Mouse (Mus musculus) heart, embryonic 11.5 days (tissue): ENCODE data around the gene Ofd1. TPM values are rescaled to one million over a fixed set of nuclear protein-coding genes. Genes with fewer than 3 reads are reported as not detected.

Experiments
- ATAC-seq: fragments of 200-750 bp; cut with Nextera tagmentation; replicated peaks from 2 replicates; pipeline ENCODE4 v1.8.0; 2017; ENCODE audit warnings: moderate library complexity; ENCODE audit not compliant: insufficient number of reproducible peaks, low FRiP score, low TSS enrichment
- H3K27ac ChIP-seq: fragments of 300-500 bp; sonication (generic); 2 replicates; pipeline ENCODE4 v1.5.1; 2014; ENCODE audit warnings: mild to moderate bottlenecking, low read depth, low read length
- H3K27me3 ChIP-seq: fragments of 300-500 bp; sonication (generic); 2 replicates; pipeline ENCODE4 v1.6.1; 2014; ENCODE audit warnings: mild to moderate bottlenecking, low read length, mixed read lengths; ENCODE audit not compliant: control insufficient read depth, insufficient read depth
- H3K36me3 ChIP-seq: fragments of 300-500 bp; sonication (generic); 2 replicates; pipeline ENCODE4 v1.6.1; 2014; ENCODE audit warnings: mild to moderate bottlenecking, low read length, moderate library complexity, mixed read lengths; ENCODE audit not compliant: control insufficient read depth, insufficient read depth
- H3K4me1 ChIP-seq: fragments of 300-500 bp; sonication (generic); 2 replicates; pipeline ENCODE4 v1.6.1; 2014; ENCODE audit warnings: low read length; ENCODE audit not compliant: control insufficient read depth, insufficient read depth
- H3K4me2 ChIP-seq: fragments of 300-500 bp; sonication (generic); 2 replicates; pipeline ENCODE4 v1.6.1; 2014; ENCODE audit warnings: mild to moderate bottlenecking, moderate library complexity
- H3K4me3 ChIP-seq: fragments of 300-500 bp; sonication (generic); 2 replicates; pipeline ENCODE4 v1.5.1; 2014; ENCODE audit warnings: low read depth, low read length
- H3K9ac ChIP-seq: fragments of 300-500 bp; sonication (generic); 2 replicates; pipeline ENCODE4 v1.6.1; 2014; ENCODE audit warnings: mild to moderate bottlenecking, low read depth, low read length, moderate library complexity
- H3K9me3 ChIP-seq: fragments of 300-500 bp; sonication (generic); replicated peaks from 2 replicates; pipeline ENCODE4 v1.6.1; 2016; ENCODE audit warnings: low read length; ENCODE audit not compliant: control insufficient read depth
- WGBS: fragments of 180-500 bp; shearing (Covaris S2); extraction: QIAGEN DNeasy Blood & Tissue Kit; methylation state at CpG from one replicate; pipeline ENCODE4 v1.1.7; 2014; ENCODE audit not compliant: insufficient replicate concordance; 5-methylcytosine and 5-hydroxymethylcytosine counted together
- polyA plus RNA-seq: library from polyadenylated mRNA; unstranded; fragments of >200 nt; fragmentation: Nextera tagmentation; extraction: Ambion mirVana; gene quantifications from 2 replicates; pipeline ENCODE4 v1.2.1, GENCODE M21; 2014

The Ofd1 gene
- polyA plus RNA-seq, 1 experiment from 2014 or later, result 5.9 TPM

DNA sequence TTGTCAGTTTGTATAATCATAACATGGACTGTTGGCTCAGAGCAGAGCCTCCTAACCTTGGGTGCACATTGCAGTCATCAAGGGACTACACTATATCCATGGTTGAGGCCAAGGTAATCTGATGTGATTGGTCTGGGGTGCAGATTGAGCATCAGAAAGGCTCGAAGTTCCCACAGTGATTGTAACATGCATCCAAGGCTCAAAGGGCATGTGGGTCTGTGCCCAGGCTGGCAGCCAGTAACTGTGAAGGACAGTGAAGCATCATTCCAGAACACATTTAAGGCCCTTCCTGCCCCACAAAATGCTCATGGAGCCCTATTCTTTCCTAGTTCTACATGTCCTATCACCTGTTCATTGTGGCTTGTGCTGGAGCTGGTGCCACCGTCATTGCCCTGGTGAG lies 56.9 kb downstream of the Ofd1 start:
- Histone ChIP-seq H3K27me3 (no peaks in the 10 kb centered on the region; the same call in 1 of the 2 replicates), H3K27ac (no peak overlapping the region), H3K9ac (no peak overlapping the region), H3K4me1 (no peaks in the 10 kb centered on the region), H3K4me3 (no peak overlapping the region), H3K9me3 (no peaks in the 10 kb centered on the region), H3K4me2 (no peak overlapping the region), H3K36me3 (no peaks in the 10 kb centered on the region)
- no peak for ATAC-seq
- 82% methylated on average over 2 of the region's 2 CpGs for WGBS

DNA sequence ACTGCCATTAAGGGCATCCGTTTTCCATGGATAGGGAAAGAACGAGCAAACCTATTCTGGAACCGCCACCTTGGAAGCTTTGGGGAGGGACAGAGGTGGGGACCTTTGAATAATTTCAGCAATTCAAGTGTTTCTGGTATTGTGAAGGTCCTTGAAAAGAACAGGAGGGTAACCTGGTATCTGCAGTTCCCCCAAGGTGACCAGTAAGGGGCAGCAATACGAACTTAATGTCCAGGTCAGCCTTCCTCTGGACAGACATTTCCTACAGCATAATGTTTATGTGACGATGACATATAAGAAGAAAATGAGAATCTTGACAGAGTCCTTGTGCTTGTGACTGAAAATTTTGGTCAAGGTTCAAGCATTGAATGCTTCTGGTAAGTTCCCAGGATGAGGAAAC lies 61.9 kb downstream of the Ofd1 start:
- Histone ChIP-seq H3K4me1 (no peaks in the 10 kb centered on the region), H3K36me3 (no peaks in the 10 kb centered on the region), H3K27ac (no peak overlapping the region), H3K4me2 (no peak overlapping the region), H3K27me3 (no peaks in the 10 kb centered on the region), H3K9ac (no peak overlapping the region), H3K4me3 (no peak overlapping the region), H3K9me3 (no peaks in the 10 kb centered on the region)
- ATAC-seq, result no peak
- WGBS, result 75% methylated on average over 5 of the region's 5 CpGs

DNA sequence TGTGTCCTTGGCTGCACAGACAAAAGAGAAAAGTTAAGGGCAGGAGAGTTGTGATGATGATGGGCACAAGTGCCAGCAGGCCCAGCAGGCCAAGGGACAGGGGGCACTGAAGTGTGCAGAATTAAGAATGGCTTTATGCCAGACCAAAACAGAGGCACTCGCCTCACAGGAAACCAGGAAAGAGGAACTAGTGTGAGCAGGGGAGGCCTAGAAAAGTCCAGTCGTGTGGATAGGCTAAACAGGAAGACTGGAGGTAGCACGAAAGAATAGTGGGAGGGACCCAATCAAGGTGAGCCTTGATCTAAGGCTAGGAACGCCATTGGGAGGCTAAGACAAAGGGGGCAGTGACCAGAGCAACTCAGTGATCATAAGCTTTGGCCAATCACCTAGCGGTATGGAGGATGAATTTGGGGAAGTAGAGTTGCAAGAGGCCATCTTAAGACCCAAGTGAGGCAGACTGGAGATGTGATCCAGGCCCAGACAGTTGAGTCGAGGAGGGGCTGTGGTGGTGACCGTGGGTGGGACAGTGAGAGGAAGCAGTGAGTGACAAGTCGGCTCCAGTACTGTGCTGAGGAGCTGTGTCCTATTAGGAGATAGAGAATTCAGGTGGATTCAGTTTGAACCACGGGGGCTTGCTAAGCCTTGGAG lies 63.7 kb downstream of the Ofd1 start:
- Histone ChIP-seq H3K4me1 (no peaks in the 10 kb centered on the region), H3K36me3 (no peaks in the 10 kb centered on the region), H3K4me2 (no peak overlapping the region), H3K4me3 (no peak overlapping the region), H3K9ac (no peak overlapping the region), H3K9me3 (no peaks in the 10 kb centered on the region), H3K27me3 (peaks cover 2% of the 10 kb centered on the region; the same call in 1 of the 2 replicates), H3K27ac (no peak overlapping the region)
- ATAC-seq, result no peak
- 72% methylated on average over 9 of the region's 9 CpGs for WGBS

DNA sequence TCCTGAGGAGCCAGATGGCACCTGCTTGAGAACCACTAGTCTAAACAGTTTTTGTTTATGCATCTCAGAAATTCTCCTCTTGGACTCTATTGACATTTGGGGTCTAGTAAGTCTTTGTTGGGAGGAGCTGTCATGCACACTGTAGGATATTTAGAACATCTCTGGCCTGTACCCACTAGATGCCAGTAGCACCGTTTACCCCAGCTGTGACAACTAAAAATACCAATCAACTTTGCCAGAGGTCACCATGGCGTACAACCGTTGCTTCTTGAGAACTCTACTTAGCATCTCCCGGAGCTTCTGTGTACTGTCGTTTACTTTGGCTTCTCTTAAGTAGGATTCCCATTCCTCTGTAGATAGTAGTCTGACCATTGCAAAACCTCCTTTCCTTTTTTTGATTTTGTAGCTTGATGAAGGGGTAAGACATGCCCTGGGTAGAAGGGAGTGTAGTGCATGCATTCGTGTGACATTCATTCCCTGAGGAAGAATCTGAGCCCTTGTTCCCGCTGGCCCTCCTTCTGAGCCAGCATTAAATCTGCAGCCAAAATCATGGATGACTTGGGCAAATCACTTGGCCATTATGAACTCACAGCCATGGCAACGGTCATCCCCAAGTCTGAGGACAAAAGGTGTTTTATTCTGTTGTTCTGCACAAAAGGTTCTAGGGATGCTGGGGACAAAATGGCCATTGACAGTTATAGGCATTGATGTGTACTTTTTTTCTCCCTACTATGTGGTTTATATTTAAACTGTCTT lies 74.9 kb downstream of the Ofd1 start:
- Histone ChIP-seq H3K4me2 (no peak overlapping the region), H3K36me3 (no peaks in the 10 kb centered on the region), H3K4me1 (no peaks in the 10 kb centered on the region), H3K27ac (no peak overlapping the region), H3K9me3 (no peaks in the 10 kb centered on the region), H3K4me3 (no peak overlapping the region), H3K27me3 (no peaks in the 10 kb centered on the region), H3K9ac (no peak overlapping the region)
- ATAC-seq, result no peak
- 76% methylated on average over 8 of the region's 8 CpGs for WGBS

DNA sequence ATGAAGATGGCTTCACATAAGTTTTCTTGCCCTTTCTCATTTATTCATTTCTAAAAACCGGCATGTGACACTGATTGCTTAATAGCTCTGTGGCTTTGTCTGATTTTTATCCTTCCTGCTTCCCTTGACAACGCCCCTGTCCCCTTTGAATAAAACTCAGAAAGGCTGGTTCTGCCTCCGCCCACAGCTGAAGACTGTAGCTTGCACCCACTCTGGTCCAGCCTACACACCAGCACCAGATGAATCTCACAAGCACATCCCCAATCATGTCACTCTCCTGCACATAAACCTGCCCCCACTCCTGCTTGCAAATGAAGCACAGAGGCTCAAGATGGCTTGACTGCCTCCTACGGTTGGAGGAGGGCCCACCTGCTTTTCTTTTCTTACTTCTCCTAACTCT lies 80.0 kb downstream of the Ofd1 start:
- no peak overlapping the region for H3K4me2 ChIP-seq
- H3K27me3 ChIP-seq, result no peaks in the 10 kb centered on the region
- H3K4me1 ChIP-seq, result no peaks in the 10 kb centered on the region
- H3K9ac ChIP-seq, result no peak overlapping the region
- H3K9me3 ChIP-seq, result no peaks in the 10 kb centered on the region
- WGBS, result 79% methylated on average over 4 of the region's 4 CpGs
- H3K36me3 ChIP-seq, result no peaks in the 10 kb centered on the region
- H3K27ac ChIP-seq, result no peak overlapping the region
- no peak overlapping the region for H3K4me3 ChIP-seq
- no peak for ATAC-seq

DNA sequence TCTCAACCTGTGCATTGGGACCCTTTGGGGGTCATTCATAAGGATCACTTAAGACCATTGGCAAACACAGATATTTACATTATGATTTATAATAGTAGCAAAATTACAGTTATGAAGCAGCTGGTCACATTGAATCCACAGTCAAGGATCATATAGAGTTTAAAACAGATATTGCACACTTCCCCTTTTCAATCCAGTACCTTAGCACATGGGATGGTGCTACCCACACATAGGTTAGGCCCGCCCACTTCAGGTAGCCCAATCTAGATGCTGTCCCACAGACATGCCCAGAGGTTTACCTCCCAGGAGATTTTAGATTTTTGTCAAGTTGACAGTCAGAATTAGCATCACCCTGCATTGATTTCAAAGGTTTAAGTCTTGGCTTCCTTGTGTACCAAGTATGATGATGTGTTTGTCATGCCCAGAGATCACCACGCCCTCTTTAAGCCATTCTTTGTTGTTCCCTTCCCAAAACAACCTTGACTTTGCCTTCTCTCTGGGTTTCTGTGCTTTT lies 80.5 kb downstream of the Ofd1 start:
- no peaks in the 10 kb centered on the region for H3K36me3 ChIP-seq
- H3K9me3 ChIP-seq, result no peaks in the 10 kb centered on the region
- no peak for ATAC-seq
- H3K4me2 ChIP-seq, result no peak overlapping the region
- H3K4me1 ChIP-seq, result no peaks in the 10 kb centered on the region
- no peaks in the 10 kb centered on the region for H3K27me3 ChIP-seq
- no peak overlapping the region for H3K4me3 ChIP-seq
- H3K9ac ChIP-seq, result no peak overlapping the region
- no peak overlapping the region for H3K27ac ChIP-seq
- WGBS, result 69% methylated on average over 2 of the region's 2 CpGs

DNA sequence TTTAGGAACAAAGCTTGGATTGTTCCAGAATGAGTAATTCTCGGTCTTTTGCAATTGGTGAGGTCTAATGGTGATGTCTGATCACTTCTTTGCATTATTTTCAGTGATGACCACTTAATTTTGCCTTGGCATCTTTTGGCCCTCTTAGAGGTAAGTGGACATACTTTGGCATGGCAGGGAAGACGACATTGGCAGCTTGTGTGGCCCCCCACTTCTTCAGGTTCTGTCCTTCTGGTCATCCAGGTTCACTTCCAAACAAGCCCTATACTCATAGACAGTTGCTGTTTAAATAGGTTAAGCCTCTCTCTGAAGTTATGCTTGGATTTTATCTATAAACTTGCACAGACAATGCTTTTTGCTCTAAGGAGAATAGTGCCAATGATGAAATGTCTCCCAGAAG lies 81.5 kb downstream of the Ofd1 start:
- Histone ChIP-seq H3K9ac (no peak overlapping the region), H3K36me3 (no peaks in the 10 kb centered on the region), H3K4me3 (no peak overlapping the region), H3K27ac (no peak overlapping the region), H3K9me3 (no peaks in the 10 kb centered on the region), H3K4me2 (no peak overlapping the region), H3K27me3 (no peaks in the 10 kb centered on the region), H3K4me1 (no peaks in the 10 kb centered on the region)
- ATAC-seq, result no peak
- 63% methylated on average over 2 of the region's 2 CpGs for WGBS

DNA sequence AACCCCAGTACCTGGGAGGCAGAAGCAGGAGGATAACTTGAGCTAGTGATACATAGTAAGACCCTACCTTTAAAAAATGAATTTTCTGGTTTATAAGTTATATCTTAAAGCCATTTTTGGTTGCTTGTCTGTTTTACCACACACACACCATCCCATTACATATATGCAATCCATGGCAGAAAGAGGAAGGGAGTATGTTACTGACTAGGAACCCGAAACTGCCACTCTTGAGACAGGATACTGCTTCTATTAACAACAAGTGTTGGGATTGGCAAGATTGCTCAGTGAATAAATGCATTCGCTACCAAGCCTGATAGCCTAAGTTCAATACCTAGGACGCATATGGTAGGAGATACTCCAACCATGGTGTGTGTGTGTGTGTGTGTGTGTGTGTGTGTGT lies 84.2 kb downstream of the Ofd1 start:
- Histone ChIP-seq H3K4me3 (no peak overlapping the region), H3K9ac (no peak overlapping the region), H3K27me3 (no peaks in the 10 kb centered on the region), H3K4me1 (no peaks in the 10 kb centered on the region), H3K27ac (no peak overlapping the region), H3K36me3 (no peaks in the 10 kb centered on the region), H3K4me2 (no peak overlapping the region), H3K9me3 (no peaks in the 10 kb centered on the region)
- no peak for ATAC-seq
- WGBS, result 80% methylated on average over 3 of the region's 3 CpGs

DNA sequence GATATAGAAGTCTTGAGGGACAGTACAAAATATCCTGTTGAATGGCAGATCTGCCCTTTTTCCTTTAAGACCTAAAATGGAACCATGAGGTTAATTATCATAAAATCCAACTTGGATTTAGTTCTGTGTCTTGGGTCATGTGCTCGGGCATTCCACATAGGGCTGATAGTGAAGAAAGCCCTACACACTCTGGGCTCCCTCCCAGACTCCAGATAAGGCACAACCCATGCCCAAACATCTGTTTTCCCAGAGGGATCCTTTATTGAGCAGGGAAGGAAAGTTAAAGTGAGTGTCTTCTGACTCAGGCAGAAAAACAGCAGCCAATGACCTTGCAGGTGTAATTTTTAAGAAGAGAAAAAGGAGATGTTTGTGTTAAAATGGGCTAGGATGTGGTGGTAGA lies 85.6 kb downstream of the Ofd1 start:
- Histone ChIP-seq H3K9me3 (no peaks in the 10 kb centered on the region), H3K4me3 (no peak overlapping the region), H3K4me1 (no peaks in the 10 kb centered on the region), H3K27ac (no peak overlapping the region), H3K27me3 (no peaks in the 10 kb centered on the region), H3K9ac (no peak overlapping the region), H3K4me2 (no peak overlapping the region), H3K36me3 (no peaks in the 10 kb centered on the region)
- WGBS, result 42% methylated on average over 1 of the region's 1 CpGs
- ATAC-seq, result no peak
